Mouse (Mus musculus) forebrain, postnatal 0 days (tissue): ENCODE data around the gene A730015C16Rik. TPM values are rescaled to one million over a fixed set of nuclear protein-coding genes. Genes with fewer than 3 reads are reported as not detected.

Experiments used
- ATAC-seq: fragments of 200-750 bp; cut with Nextera tagmentation; 2 replicates; pipeline ENCODE4 v1.8.0; 2017; ENCODE audit warnings: mild to moderate bottlenecking, moderate library complexity
- DNase-seq: peaks from one replicate; pipeline ENCODE4 v3.0.0-alpha.2; 2015
- H3K27ac ChIP-seq: fragments of 300-500 bp; sonication (generic); 2 replicates; pipeline ENCODE4 v1.5.1; 2014; ENCODE audit warnings: low read depth, mild to moderate bottlenecking, antibody characterized with exemption, low read length, moderate library complexity, mixed read lengths
- H3K27me3 ChIP-seq: fragments of 300-500 bp; sonication (generic); 2 replicates; pipeline ENCODE4 v1.6.1; 2014; ENCODE audit warnings: mild to moderate bottlenecking, low read length, mixed read lengths; ENCODE audit not compliant: insufficient read depth
- H3K36me3 ChIP-seq: fragments of 300-500 bp; sonication (generic); 2 replicates; pipeline ENCODE4 v1.6.1; 2014; ENCODE audit warnings: mild to moderate bottlenecking, moderate library complexity; ENCODE audit not compliant: insufficient read depth
- H3K4me1 ChIP-seq: fragments of 300-500 bp; sonication (generic); 2 replicates; pipeline ENCODE4 v1.6.1; 2014; ENCODE audit warnings: antibody characterized with exemption; ENCODE audit not compliant: insufficient read depth
- H3K4me2 ChIP-seq: fragments of 300-500 bp; sonication (generic); 2 replicates; pipeline ENCODE4 v1.6.1; 2014; ENCODE audit warnings: low read depth, mild to moderate bottlenecking, moderate library complexity
- H3K4me3 ChIP-seq: fragments of 300-500 bp; sonication (generic); 2 replicates; pipeline ENCODE4 v1.5.1; 2014; ENCODE audit warnings: low read depth, low read length, mixed read lengths
- H3K9ac ChIP-seq: fragments of 300-500 bp; sonication (generic); 2 replicates; pipeline ENCODE4 v1.6.1; 2014; ENCODE audit warnings: mild to moderate bottlenecking
- H3K9me3 ChIP-seq: fragments of 300-500 bp; sonication (generic); 2 replicates; pipeline ENCODE4 v1.6.1; 2016; ENCODE audit warnings: low read length
- CTCF ChIP-seq: sonication (generic); IDR thresholded peaks from 2 replicates; pipeline ENCODE4 v1.5.1; 2016; ENCODE audit warnings: antibody characterized with exemption, control low read depth, low read depth
- WGBS: fragments of 180-500 bp; shearing (Covaris S2); extraction: QIAGEN DNeasy Blood & Tissue Kit; methylation state at CpG from one replicate; pipeline ENCODE4 v1.1.7; 2014; 5-methylcytosine and 5-hydroxymethylcytosine counted together
- polyA plus RNA-seq: library from polyadenylated mRNA; unstranded; fragments of >200 nt; fragmentation: Nextera tagmentation; extraction: Ambion mirVana; gene quantifications from 2 replicates; pipeline ENCODE4 v1.2.1, GENCODE M21; 2015
- total RNA-seq: library from RNA; depleted of rRNA; stranded (reverse); fragments of >200 nt; gene quantifications from 2 replicates; pipeline ENCODE4 v1.2.3, GENCODE M21; 2014

The A730015C16Rik gene
- total and polyA plus RNA-seq, 2 experiments from 2014 or later: 0.86 to 0.93 TPM

GRCm38 (mm10) chr4:108838031-108838430, 10.4 kb downstream of the A730015C16Rik start:
- Histone ChIP-seq H3K36me3 (no peaks in the 10 kb centered on the region), H3K27ac (no peak overlapping the region), H3K4me3 (no peak overlapping the region), H3K9ac (no peak overlapping the region), H3K27me3 (no peaks in the 10 kb centered on the region), H3K4me1 (peaks cover 6% of the 10 kb centered on the region; the same call in 1 of the 2 replicates), H3K4me2 (no peak overlapping the region), H3K9me3 (no peaks in the 10 kb centered on the region)
- no peak for TF ChIP-seq CTCF
- no peak for ATAC-seq
- DNase-seq: no peak
- 77% methylated on average over 4 of the region's 4 CpGs for WGBS

GRCm38 (mm10) chr4:108835496-108835895, 12.9 kb downstream of the A730015C16Rik start:
- WGBS: 58% methylated on average over 3 of the region's 3 CpGs
- no peak for DNase-seq
- Histone ChIP-seq H3K4me3 (peak overlapping the region; percentile 98), H3K4me2 (peak overlapping the region; percentile 69), H3K36me3 (no peaks in the 10 kb centered on the region), H3K9ac (peak overlapping the region; percentile 100), H3K27me3 (no peaks in the 10 kb centered on the region), H3K9me3 (no peaks in the 10 kb centered on the region), H3K4me1 (peaks cover 15% of the 10 kb centered on the region; the same call in 1 of the 2 replicates), H3K27ac (peak overlapping the region; percentile 99; the same call in 1 of the 2 replicates)
- no peak for TF ChIP-seq CTCF
- ATAC-seq: no peak

- no peak for TF ChIP-seq CTCF
- under 1% methylated on average over 15 of the region's 15 CpGs for WGBS
Observed at GRCm38 (mm10) chr4:108834971-108835311, 13.5 kb downstream of the A730015C16Rik start.

GRCm38 (mm10) chr4:108834115-108834970, 14.1 kb downstream of the A730015C16Rik start, which contains the start of gene Txndc12:
Gene Txndc12, plus strand, starts transcription at chr4:108834601.
- under 1% methylated on average over 34 of the region's 34 CpGs for WGBS
- TF ChIP-seq CTCF: 0 out of 2 replicates have a peak, but pooled peaks have one; percentile 8
- DNase-seq: peak; percentile 94

More at GRCm38 (mm10) chr4:108834971-108835311, 13.5 kb downstream of the A730015C16Rik start:
- Histone ChIP-seq H3K36me3 (0 out of 2 replicates have a peak, but pooled peaks cover 3% of the 10 kb centered on the region), H3K27ac (peak overlapping the region; percentile 99), H3K9me3 (no peaks in the 10 kb centered on the region), H3K27me3 (no peaks in the 10 kb centered on the region), H3K4me3 (peak overlapping the region; percentile 98), H3K4me2 (peak overlapping the region; percentile 69), H3K4me1 (peaks cover 15% of the 10 kb centered on the region; the same call in 1 of the 2 replicates), H3K9ac (peak overlapping the region; percentile 100)
- ATAC-seq (no peak), DNase-seq (no peak)

GRCm38 (mm10) chr4:108833828-108834114, 14.6 kb downstream of the A730015C16Rik start:
- ATAC-seq (no peak), DNase-seq (no peak)
- Histone ChIP-seq H3K9me3 (no peaks in the 10 kb centered on the region), H3K9ac (peak overlapping the region; percentile 100), H3K4me1 (peaks cover 15% of the 10 kb centered on the region; the same call in 1 of the 2 replicates), H3K27ac (peak overlapping the region; percentile 99), H3K27me3 (no peaks in the 10 kb centered on the region), H3K4me2 (peak overlapping the region; percentile 69), H3K36me3 (0 out of 2 replicates have a peak, but pooled peaks cover 5% of the 10 kb centered on the region), H3K4me3 (peak overlapping the region; percentile 98)
- no peak for TF ChIP-seq CTCF
- WGBS: under 1% methylated on average over 6 of the region's 6 CpGs

More at GRCm38 (mm10) chr4:108834115-108834970, 14.1 kb downstream of the A730015C16Rik start, which contains the start of gene Txndc12:
- Histone ChIP-seq H3K27me3 (no peaks in the 10 kb centered on the region), H3K36me3 (0 out of 2 replicates have a peak, but pooled peaks cover 5% of the 10 kb centered on the region), H3K9ac (peak within 1 kb of the TSS; percentile 100), H3K4me1 (peaks cover 15% of the 10 kb centered on the region; the same call in 1 of the 2 replicates), H3K27ac (peak within 1 kb of the TSS; percentile 99), H3K4me2 (peak within 1 kb of the TSS; percentile 69), H3K4me3 (peak within 1 kb of the TSS; percentile 98), H3K9me3 (no peaks in the 10 kb centered on the region)
- peak; percentile 79 for ATAC-seq

- ATAC-seq: peak; percentile 95
Observed at GRCm38 (mm10) chr4:108832916-108833827, 15.2 kb downstream of the A730015C16Rik start, which contains the start of gene Btf3l4. Gene Btf3l4, minus strand, starts transcription at chr4:108833614.

More at GRCm38 (mm10) chr4:108832916-108833827, 15.2 kb downstream of the A730015C16Rik start, which contains the start of gene Btf3l4:
- Histone ChIP-seq H3K4me1 (peaks cover 15% of the 10 kb centered on the region; the same call in 1 of the 2 replicates), H3K4me3 (peak within 1 kb of the TSS; percentile 98), H3K36me3 (0 out of 2 replicates have a peak, but pooled peaks cover 5% of the 10 kb centered on the region), H3K27ac (peak within 1 kb of the TSS; percentile 99), H3K9ac (peak within 1 kb of the TSS; percentile 100), H3K4me2 (peak within 1 kb of the TSS; percentile 69), H3K27me3 (no peaks in the 10 kb centered on the region), H3K9me3 (no peaks in the 10 kb centered on the region)
- 3% methylated on average over 65 of the region's 73 CpGs for WGBS
- DNase-seq: peak; percentile 98
- TF ChIP-seq CTCF: no peak
